Mouse (Mus musculus) heart, adult 18-20 months (tissue): Measurements from ENCODE around the gene Gch1. TPM values are rescaled to one million over a fixed set of nuclear protein-coding genes. Genes with fewer than 3 reads are reported as not detected.
"Not testable (repeated sequence)": the region's sequence is repeated elsewhere in the genome, so short reads cannot be mapped to it uniquely, and the experiment has no call there.

Experiments used
- DNase-seq, 2 experiments: peaks; one replicate each; pipeline ENCODE4 v3.0.0; 2021 to 2022; ENCODE audit warnings: mixed read lengths in 1 of 2
- total RNA-seq, 2 experiments: library from RNA; stranded (reverse); gene quantifications; 2 replicates each; pipeline ENCODE4 v1.2.3; 2021

Gch1 gene
- total RNA-seq, 2 experiments from 2014 or later: 5.8 to 6.9 TPM

DNA sequence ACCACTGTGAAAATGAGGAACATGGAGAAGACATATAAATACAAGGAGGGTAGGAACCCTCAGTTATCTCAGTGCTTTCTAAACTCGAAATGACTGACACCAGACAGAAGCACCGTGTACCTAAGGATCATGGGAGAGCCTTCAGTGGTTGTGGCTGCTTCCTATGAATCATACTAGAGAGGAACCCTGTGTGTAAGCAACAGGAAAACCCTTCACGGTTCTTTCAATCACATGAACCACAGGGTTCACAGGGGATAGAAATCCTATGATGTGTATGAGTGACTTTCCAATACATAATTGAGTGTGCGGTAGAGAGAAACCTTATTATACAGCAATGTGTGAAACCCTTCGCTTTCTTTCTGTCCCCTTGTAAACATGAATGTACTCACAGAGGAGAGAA lies 24.1 kb downstream of the Gch1 start:
- DNase-seq: no peak

DNA sequence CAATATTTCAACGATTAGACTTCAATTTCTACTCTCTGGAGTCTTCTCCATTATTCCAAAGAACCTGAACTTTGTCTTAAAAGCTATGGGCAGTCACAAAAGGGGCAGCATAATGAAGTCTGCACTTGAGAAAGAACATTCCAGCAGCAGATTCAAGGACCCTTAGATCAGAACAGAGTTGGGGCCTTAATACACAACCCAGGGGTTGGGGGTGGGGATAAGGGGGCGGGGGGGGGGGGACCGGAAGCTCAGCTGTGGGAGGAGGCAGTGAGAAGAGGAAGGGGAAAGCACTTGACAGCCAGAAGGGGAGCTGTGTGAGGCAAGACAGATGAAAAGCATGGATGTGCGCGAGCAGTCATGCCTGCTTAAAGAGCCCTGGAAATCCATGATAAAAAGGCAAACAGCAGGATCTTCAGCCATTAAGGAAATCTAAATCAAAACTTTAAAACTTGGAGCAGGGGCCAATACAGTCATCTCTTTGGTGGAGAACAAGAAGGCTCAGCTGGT lies 27.2 kb downstream of the Gch1 start:
- no peak for DNase-seq

DNA sequence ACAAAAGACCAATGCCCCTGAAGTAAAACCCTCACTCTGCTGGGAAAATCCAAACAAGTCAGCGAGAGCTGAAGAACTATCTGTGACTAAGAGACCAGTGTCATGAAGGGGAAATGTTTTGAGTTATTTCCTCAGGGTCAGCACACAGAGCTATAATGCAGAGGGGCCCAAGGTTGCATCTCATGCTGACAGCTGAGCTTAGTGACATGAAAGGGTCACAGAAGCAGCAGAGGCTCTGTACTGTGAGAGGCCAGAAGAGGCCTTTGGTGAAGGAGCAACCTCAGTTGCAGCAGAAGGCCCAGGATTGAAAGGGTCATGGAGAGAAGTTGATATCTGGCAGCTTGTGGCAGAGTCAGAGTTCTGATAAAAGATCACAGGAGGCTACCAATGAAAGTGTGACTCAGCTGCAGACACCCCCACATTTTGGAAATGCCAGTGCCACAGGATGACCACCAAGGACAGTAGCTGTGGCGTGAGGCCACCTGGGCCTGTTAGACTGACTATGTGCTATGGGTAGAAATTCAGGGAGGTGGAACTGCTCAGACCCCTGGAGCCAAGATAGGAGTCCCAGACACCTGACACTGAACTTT lies 29.1 kb downstream of the Gch1 start:
- DNase-seq: no peak

DNA sequence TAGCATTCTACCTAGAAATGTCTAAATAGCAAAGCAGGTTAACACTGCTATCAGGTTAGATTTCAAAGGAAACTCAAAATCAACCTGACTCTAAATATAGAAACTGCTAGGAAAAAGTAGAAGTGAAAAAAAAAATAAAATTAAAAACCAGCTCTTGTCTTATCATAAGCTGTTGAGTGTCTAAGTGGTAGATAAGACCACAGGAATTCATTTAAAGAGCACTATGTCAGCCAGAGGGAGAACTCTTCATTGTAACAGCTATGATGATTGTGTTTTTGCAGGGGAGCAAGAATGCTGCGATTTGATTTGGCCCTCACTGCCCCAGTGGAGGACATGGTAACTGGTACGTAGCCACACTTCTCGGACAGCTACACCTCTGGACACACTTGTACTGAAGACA lies 34.9 kb downstream of the Gch1 start:
- DNase-seq: no peak

DNA sequence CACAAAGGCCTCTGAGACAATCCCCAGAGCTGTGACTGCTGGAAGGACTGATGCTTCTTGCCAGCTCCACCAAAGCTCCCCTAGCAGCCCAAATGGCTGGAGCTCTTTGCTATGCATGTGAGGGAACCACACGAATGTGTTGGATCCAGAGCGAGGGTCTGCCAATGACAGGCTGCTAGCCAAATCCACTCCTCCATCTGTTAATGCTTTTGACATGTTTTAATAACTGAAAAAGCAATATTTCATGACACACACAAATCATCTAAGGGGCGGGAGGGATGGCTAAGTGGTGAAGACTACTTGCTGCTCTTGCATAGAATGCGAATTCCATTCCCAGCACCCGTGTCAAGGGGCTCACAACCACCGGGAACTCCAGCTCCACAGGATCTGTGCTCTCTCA lies 37.9 kb downstream of the Gch1 start:
- no peak for DNase-seq

DNA sequence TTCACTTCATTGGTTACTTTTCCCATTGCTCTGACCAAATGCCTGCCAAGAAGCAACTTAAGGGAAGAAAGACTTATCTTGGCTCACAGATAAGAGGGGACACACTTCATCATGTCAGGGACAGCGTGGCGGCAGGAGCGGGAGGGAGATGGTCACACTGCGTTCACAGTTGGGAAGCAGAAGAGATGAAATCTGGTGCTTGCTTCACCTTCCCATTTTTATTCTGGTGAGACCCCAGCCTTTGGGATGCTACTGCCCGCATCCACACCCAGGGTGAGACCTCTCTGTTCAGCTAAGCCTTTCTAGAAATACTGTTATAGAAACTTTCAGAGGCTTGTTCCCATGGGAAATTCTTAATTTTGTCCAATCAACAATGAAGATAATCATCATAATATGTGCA lies 44.9 kb downstream of the Gch1 start:
- DNase-seq: no peak

DNA sequence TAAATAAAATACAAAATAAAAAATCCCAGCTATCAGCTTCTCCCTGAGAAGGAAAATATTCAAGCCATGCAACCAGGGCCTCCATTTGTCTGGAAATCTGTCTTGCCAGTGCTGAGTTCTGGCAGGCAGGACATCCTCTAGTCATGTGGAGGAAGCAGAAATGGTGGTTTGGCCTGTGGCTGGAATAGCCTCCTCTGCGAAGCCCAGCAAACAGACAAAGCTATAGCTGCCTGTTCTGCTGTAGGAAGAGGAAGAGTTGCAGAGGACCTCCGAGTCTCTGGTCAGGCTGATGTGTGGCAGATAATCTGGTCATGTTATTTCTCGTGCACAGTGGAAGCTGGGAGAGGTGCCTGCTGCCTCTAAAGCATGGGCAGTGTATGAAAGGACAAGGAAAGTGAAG lies 50.4 kb downstream of the Gch1 start:
- DNase-seq: no peak

DNA sequence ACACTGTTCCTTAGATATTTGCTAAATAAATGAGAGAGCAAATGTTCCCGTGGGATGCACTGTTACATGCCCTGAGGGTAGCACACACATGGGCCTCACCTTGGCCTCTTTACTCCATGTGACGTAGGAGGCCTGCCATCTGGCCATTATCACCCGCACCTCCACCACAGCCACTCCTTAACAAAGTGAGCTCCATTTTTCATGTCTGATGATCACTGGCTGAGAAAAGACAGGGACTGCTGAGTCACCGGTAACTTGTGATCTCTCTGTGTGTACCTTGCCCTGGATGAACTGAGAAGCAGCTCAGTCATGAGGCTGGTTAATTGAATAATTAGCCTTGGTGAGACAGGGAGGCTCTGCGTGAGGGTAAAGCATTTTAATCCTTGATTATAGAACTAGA lies 52.6 kb downstream of the Gch1 start:
- DNase-seq: no peak

DNA sequence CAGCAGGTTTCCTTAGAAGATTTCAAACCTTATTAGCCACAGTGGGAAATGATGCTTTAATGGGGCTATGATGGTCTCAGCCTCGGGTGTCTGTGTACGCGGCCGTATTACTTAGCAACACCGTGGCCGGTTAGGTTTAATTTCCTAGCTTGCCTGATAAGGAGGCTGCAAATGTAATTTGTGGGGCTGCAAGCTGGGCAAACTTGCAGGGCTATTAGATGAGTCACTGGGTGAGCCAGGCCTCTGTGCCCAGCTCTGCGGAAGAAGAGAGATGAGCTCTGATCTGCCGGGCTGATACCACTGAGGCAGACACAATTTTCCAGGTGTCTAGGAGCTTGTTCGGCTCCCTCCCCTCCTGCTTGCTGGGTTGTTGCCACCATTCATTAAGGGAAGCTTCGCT lies 55.3 kb downstream of the Gch1 start:
- DNase-seq: no peak

DNA sequence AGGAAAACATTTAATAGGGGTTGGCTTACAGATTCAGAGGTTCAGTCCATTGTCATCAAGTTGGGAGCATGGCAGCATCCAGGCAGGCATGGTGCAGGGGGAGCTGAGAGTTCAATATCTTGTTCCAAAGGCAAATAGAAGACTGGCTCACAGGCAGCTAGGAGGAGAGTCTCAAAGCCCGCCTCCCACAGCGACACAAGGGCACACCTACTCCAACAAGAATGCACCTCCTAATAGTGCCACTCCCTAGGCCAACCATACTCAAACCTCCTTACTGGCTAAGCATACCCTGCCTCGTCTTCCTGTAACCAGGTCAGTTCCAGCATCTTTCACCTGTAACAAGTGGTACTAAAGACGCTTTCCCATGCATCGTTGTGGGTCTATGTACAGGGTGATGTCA lies 61.2 kb downstream of the Gch1 start:
- no peak for DNase-seq

DNA sequence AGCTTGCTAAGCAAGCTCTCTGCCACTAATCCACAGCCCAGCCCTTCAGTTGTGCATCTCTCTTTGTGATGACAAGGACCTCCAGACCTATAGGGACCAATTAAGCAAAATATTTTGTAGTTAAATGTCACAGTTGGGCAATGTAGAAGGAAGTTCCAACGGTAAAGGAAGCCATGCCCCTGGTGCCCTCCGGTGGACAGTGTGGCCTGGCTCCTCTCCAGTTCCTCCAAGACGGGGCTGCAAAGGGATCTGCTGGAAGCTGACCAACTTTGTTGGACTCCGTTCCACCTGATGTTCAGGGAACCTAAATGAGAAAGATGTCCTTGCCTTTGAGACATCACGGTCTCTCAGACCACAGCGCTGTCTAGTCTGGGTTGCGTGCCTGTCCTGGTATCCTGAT lies 71.7 kb downstream of the Gch1 start:
- DNase-seq: no peak

DNA sequence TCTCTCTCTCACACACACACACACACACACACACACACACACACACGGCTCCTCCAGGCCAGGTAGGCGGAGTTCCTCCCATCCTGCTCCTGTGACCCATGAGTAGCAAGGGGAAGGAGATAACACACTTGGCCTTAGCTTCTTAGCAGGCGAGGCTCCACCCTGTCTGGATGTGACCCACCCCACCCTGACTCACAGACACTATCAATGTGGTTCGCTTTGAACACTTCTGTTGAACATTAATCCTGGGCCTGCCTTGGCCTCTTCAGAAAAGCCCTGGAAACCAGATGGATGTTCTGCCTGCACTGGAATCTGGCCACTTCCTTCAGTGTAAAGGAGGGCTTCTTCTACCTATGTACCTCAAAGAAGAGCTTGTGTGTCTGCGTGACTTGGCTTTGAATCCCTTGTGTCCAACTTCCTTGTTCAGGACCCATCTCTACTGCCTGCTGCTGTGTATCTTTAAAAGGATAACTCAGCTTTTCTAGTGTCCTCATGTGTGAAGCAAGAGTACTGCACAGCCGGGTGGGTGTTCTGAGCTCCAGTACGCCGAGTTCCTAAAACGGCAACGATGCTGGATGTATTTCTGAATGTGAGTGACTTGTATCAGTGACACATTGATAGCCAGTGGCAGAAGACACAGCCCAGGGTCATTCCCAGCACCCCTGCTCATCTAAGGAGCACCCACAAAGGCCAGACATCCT lies 73.0 kb downstream of the Gch1 start:
- no peak for DNase-seq

DNA sequence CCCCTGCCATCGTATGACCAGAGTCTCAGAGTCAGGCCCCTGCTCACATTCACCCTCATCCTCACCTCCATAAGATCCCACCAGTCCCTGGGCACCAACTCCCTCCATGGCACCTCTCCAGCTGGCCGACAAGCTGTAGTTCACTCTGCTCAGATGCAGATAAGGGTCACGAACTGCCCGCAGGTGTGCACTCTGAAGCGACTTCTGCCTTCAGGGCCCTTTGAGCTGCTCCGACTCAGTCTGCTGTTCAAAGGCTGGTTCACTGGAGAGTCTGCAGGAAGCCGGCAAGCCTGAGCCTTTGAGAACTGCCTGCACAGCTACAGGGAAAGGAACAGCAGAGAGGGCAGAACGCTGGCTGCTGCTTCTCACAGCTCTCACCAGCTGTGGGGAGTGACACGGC lies 74.1 kb downstream of the Gch1 start:
- no peak for DNase-seq

DNA sequence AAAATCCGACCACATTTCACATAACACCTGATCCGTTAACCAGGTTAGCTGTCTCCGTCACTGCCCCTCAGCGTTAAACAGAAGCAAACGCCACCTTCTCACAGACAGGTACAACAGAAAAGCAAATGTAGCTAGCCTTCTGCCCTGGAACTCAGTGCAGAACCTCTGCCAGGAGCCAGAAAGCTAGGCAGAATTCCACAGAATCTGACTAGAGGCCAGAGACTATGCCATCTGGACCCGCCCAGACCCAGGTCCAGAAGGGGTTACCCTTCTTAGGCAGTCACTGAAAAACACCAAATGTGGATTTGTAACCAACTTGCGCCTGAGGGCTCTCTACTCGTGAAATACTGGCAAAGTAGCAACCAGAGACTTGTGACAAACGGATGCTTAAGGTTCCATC lies 77.9 kb downstream of the Gch1 start:
- DNase-seq: no peak

DNA sequence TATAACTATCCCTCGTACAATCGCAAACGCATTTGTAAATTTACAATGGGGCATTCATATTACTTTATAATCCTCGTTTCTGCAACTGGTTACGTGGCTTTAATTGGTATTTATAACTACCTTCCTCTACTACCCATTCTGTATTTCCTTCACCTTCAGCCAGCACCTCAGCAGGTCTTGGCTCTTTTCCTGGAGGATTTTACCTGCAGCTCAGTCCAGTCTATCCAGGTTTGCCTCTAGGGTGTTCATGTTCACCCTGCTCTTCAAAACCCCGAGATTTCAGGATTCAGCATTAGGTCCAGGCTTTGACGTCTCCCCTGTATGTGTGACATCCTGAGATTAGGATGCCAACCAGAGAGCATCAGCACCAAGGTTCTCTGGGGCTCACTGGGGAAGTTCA lies 78.8 kb downstream of the Gch1 start:
- DNase-seq: not testable (repeated sequence)

DNA sequence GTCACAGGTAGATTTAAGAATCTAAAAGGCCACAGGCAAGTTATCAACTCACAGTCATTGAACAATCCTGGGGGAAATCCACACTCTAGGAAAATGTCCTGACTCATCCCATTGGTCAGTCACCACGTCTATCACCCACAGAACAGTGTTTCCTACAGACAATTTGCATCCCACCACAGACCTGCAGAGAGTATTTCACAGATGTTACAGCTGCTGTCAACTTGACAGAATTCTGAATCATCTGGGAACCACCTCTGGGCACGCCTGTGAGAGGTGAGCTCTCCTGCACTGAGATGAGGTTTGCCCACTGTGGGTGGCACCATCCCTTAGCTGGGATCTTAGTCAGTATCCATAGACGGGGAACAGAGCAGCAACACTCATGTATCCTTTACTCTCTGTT lies 81.8 kb downstream of the Gch1 start:
- DNase-seq: no peak

DNA sequence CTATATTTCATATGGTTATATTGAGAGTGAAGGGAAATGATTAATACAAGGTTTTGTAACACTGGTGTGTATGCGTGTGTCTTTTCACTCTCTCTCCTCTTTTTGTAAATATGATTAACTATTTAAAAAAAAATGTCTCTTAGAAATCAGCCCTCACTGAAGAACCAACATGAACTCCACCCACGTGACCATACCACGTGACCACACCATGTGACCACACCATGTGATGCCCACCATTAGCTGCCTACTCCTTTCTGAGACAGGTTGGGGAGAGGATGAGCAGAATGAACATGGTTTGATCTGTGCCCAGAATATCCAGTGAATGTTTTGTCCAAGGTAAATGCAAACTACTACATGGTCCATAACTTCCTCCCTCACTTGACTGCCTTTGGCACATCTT lies 83.5 kb downstream of the Gch1 start:
- no peak for DNase-seq

DNA sequence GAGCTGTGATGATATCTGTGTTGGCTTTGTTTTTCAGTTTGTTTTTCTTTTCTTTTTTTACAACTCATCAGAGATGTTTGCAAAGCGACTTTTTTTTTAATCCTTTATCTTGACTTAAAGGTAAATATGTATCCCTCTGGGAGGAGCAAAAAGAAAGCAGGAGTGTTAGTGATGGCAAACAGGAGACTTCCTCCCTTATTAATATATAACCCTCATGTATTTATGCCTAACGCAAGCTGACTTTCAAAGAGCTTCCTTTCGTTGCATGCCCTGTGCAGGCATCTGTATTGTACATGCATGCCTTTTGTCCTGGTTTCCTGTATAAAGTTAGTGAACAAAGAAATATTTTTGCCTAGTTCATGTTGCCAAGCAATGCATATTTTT lies 84.0 kb downstream of the Gch1 start:
- DNase-seq: no peak

DNA sequence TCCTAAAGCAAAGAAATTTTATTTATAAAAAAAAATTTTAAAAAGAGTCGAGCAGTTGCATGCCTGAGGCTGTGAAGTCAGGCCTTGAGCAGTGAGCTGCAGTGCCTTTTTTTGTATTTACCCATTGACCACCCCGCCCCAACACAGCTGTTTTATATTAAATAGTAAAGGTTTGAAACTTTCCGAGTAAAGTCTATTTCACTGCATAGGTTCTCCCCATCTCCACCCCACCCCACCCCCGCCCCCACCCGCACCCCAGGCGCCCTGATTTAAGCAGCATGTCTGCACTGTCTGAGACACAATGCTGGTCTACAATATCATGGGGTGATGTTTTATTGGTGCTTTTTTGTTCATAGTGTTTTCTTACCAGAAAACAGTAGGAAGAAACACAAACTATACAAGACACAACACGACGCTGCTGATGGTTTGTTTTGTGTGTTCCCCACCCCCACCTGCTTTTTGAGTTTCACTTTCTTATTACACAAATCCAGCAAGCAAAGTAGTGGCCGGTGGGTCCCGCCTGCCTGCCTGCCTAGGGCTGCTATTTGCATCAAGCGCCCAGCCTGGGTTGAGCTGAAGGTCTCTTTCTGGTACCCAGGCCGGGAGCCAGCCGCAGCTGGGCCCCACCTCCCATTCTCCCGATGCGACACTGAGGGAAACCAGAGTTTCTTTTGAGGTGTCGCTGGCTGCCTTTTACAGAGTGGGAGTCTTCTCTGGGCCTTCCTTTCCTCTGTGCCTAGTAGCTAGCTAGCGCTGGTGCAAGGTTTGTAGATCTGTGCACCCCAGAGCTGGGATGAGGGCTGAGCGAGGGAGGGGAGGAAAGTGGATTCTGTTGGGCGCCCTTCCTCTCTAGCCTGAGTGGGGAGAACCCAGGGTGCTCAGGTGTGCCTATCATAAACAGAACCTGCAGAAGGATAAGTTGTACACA lies 84.7 kb downstream of the Gch1 start:
- DNase-seq: no peak
